Mouse (Mus musculus): ENCODE measurements at regions not wholly inside any gene's neighbourhood (a gene's known extent, or its start where the extent isn't known, plus 50 kb on each side); places are given as distances from the start of the nearest gene placed in this dataset.

- no peak for TF ChIP-seq POLR2A (IDR thresholded peaks at IDR 0.05; ENCODE audit: low read depth, low read length)
- TF ChIP-seq CHD2 (IDR thresholded peaks at IDR 0.05; ENCODE audit: low read length), result no peak
- TF ChIP-seq CTCF (conservative IDR thresholded peaks at IDR 0.05 in 1 of 2, IDR thresholded peaks at IDR 0.05 in 1 of 2; ENCODE audit: low read depth in 2 of 2, low read length in 2 of 2), result no peak
- no peak for TF ChIP-seq MXI1 (IDR thresholded peaks at IDR 0.05; ENCODE audit: low read depth, low read length)
- TF ChIP-seq ZC3H11A (IDR thresholded peaks at IDR 0.05; ENCODE audit: low read depth, low read length), result no peak
Measured at GRCm38 (mm10) chr14:90406350-90406749, 1935.2 kb upstream of the Pcdh20 start.

Data from CH12.LX (cell line).